Mouse (Mus musculus) skeletal muscle tissue, adult 2 months (tissue): Measurements from ENCODE around the gene Wnt5b.
A peak's percentile ranks its signal among the peaks of the same experiment; 100 is the strongest.

Experiments used
- DNase-seq: peaks from one replicate; pipeline ENCODE4 v3.0.0-alpha.2; 2012; ENCODE audit warnings: low read depth, low spot score

The Wnt5b gene

DNA sequence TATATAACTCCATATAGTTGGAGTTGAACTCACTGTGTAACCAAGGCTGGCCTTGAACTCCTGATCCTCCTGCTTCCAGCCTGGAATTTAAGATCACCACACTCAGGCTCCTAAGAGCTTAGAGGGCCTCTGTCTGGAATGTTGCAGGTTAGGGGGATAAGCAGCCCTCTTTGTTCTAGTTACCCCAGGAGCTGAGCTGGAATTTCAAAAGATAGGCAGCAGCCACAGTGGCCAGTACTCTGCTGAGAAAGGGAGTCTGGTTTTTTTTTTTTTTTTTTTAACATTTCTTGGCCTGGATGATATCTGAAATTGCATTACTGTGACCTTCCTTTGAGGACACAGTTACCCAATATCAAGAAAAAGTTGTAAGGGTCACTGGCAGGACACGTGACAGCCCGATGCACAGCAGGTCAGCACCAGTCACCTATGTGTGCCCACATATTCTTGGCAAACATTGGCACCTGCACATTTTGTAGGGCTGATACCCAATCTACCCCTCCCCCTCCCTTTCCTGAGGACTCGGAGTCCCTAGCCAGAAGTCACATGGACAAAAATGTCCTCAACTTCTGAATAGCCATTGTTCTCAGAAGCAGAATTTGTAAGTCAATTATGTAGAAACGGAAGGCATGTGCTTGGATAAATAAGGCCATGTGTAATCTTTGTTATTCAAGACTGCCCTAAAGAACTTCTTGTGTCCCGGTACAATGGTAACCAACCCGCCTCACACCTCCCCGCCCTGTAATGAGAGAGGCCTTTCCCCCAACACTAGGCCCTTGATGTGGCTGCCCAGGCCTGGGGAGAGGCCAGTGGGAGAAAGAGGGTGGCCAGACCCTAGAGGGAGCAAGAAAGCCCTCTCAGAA lies 125.5 kb downstream of the Wnt5b start:
- peak; percentile 32 for DNase-seq

DNA sequence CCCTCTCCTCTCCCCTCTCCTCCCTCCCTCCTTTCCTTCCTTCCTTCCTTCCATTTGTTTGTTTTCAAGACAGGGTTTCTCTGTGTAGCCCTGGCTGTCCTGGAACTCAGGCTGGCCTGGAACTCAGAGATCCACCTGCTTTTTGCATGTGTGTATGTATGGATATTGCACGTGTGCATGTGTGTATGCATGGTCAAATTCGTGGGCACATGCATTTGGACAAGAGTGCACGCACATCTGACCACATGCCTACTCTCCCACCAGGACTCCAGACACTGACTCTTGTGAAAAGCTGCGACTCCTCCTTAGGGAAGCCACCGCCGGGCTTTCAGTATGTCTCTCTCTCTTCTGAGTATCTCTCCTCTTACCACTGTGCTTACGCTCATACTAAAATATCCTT lies 126.3 kb downstream of the Wnt5b start:
- DNase-seq = no peak

DNA sequence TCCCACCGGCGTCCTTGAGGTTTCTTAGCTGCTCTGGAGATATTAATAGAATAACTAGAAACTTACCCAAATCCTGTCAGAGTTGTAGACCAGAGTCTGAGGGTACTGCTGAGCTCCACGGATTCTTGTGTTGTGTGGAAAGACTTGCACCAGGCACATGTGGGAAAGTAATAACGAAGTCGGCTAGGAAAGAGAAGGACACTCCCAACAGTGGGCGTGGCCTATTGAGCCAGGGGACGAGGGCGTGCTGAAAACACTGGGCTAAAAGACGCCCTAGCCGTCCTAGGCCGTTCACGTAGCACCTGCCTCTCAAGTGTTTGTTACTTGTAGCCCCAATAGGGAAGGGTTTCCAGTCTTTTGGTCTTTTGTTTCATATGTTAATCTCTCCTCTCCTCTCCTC lies 126.8 kb downstream of the Wnt5b start, which contains the start of gene Adipor2:
TSS of gene Adipor2 (minus strand) at position 351 of the 400 bp plus-strand sequence.
- peak; percentile 65 for DNase-seq

DNA sequence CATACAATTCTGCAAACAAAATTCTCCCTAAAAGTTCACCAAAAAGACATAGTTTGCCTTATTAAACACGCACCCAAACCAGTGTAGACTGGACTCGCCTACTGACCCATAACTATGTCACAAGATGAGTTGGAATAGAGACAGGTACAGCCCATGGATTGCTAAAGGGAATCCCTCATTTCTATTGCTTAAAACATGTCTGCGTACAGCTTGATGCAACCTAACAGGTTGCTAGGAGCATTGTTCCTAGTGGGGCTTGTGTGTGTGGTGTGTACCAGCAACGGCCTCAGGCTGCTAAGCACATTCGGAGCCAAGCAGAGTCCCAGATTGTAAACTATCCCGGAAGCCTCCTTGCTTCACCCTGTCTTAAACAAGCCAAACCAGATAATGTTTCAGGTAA lies 127.5 kb downstream of the Wnt5b start:
- DNase-seq = no peak

DNA sequence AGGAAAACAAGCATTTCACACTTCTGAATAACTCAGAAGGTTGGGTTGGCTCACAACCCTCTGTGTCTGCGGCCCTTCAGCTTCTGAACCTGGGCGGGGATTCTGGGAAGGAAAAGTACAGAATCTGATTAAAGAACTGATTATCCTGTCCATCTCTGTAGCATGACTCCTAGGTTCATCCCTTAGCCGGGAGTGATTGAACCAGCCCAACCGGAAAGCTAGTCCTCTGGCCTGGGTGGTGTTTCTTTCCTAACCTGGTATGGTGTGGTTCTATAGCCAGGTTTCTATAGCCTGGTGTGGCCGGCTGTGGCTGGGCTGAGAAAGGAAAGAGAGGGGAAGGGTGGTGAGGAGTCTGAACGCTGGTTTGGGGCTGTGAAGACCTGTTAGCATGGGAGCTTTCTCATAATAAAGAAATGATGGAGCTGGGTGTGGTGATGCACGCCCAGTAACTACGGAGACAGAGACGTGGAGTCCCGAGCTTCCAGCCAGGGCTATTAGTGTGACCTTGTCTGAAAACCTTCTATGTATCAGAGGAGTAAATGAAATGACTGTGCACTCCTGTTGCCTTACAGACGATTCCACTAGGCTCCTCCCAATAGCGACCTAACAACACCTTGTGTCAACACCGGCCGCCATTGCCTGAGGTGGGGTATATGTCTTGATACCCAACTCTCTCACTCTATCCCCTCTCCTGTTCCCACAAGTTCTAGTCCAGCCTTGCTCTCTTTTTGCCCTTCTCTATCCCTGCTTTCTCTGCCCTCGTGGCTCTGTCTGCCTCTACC lies 129.7 kb downstream of the Wnt5b start:
- DNase-seq = no peak

DNA sequence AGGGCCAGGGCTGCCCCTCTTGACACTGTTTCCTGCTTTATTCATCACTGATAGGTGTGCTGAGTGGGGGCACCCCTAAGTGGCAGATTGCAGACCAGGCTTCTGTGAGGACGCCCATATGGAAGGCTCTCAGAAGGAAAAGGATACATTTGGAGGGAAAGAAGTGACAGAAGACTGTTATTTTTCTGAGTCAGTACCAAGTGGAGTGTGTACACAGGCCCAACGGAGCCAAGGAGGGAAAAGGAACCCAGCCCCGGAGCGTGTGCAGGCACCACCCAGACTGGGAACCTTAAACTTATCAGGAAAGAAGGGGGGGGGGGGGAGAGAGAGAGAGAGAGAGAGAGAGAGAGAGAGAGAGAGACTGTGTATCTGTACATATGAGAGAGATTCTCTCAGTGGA lies 131.6 kb downstream of the Wnt5b start:
- DNase-seq = no peak

DNA sequence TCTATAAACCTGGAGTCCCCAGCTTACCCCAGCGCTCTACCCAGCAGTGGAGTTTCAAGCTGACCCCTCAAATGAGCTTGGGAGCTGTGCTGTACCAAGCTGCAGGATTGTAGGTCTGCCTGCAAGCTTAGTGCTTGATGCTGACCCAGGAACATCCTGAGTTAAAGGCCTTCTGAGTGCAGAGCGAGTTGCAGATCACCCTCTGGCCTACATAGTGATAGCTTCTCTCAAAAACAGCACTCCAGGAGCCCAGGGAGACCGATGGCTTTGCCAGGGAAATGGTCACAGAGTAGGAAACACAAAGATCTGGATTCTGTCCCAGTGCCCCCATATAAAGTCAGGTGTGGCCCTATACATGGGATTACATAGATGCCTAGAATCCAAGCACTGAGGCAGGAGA lies 132.6 kb downstream of the Wnt5b start:
- no peak for DNase-seq

DNA sequence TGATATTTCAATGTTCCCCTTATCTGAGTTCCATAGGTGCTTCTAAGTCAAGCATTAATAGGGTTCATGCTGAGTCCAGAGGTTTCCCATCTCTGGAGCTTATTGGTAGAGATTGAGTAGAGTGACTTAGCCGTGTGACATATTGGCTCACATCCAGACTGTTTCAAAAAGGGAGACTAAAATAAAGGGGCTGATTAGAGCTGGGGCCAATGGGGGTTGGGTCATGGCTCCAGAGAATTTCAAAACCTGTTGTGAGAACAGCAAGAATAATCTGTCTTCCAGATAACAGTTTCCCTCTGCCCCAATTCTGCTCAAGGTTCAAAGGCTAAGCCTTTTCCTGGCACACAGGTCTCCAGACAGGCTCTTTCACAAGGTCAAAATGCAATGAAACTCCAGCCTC lies 134.4 kb downstream of the Wnt5b start:
- no peak for DNase-seq

DNA sequence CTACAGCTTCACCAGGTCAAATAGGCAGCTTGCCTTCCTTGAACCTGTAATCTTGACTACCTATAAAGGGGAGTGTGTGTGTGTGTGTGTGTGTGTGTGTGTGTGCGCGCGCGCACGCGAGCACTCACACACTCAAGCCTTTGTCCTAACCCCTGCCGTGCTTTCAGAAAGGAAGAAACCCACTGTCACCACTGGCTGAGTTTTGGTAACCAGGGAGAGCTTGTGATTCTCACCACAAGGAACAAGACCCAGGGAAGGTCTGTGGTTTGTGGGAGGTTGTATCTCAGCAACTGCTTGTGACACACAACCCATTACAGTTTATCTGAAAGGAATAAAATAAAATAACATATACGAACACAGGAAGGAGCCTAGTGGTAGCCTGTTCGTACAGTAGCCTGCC lies 135.6 kb downstream of the Wnt5b start:
- DNase-seq = no peak

DNA sequence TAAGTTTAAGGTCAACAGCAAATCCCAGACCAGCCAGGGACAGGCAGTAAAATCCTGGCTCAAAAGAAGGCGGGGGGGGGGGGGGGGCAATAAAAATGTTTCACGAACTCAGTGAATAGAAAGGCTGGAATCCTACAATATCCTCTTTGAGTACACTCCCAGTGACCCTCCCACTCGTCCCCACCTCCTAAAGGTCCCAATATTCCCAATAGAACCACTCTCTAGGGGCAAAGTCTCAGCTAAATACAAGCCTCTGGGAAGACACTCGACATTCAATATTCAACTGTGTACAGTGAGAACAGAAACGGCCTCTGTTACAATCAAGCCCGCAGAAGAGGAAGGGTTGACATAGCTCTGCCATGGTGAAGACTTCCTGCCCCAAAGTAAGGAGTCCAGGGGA lies 136.3 kb downstream of the Wnt5b start:
- DNase-seq = no peak

DNA sequence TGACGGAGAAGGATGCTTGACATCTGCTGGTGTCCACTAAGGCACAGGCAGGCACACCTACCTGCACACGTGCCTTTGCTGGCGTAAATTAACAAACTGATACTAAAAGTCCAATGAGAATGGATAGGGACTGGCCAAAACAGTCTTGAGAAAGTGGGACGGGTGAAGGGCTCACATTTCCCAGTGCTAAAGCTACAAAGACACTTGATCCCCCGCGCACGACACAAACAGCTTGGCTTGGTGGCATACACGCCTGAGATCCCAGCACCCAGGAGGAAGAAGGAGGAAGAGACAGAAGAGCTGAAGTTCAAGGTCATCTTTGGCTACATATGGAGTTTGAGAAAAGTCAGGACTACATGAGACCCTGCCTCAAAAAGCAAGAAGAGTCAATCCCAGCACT lies 137.6 kb downstream of the Wnt5b start:
- DNase-seq = no peak

DNA sequence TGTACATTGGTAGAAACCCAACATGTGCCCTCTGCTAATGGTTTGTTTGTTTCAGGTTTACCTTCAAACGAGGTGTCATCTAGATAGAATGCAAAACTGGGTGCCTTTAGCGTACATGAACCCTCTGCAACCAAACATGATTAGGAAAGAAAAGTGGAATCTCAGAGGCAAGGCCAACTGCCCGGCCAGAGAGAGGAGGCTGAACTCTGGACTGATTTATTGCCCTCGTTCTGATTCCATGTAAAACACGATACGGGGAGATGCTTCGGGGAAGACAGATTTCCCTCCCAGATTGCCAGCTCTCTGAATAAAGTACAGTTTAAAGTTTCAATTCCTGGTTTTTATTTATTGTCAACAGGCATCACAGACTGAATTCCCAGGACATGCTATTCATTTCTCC lies 138.8 kb downstream of the Wnt5b start:
- DNase-seq = no peak

DNA sequence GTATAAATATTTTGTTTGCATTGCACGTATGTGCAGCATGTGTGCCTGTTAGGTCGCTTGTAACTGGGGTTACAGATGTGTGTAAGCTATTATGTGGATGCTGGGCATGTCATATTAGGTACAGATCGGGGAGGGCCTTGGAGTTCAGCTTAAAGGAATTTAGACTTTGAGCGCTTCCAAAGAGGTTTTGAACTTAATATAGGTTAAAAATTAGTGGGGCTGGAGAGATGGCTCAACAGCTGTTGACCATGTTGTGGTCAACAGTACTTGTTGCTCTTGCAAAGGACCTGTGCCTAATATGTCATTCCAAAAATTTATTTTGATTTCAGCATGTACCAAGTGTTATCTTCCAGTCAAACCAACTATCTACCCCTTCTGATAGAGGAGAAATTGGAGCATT lies 139.3 kb downstream of the Wnt5b start:
- no peak for DNase-seq

DNA sequence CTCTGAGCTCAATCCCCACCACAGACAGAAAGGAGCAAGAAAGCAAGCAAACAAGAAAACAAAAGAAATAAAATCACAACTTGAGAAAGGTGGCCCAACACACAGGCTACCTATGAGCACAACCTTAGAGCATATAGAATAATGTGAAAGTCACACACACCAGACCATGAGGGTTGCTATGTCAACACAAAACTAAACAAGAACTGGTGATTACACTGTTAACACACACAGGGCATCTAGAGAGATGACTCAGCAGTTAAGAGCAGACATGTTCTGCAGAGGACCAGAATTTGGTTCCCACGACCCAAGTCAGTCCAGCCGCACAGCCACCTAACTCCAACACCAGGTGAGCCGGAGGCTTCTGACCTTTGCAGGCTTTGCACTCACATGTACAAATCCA lies 141.2 kb downstream of the Wnt5b start:
- no peak for DNase-seq

DNA sequence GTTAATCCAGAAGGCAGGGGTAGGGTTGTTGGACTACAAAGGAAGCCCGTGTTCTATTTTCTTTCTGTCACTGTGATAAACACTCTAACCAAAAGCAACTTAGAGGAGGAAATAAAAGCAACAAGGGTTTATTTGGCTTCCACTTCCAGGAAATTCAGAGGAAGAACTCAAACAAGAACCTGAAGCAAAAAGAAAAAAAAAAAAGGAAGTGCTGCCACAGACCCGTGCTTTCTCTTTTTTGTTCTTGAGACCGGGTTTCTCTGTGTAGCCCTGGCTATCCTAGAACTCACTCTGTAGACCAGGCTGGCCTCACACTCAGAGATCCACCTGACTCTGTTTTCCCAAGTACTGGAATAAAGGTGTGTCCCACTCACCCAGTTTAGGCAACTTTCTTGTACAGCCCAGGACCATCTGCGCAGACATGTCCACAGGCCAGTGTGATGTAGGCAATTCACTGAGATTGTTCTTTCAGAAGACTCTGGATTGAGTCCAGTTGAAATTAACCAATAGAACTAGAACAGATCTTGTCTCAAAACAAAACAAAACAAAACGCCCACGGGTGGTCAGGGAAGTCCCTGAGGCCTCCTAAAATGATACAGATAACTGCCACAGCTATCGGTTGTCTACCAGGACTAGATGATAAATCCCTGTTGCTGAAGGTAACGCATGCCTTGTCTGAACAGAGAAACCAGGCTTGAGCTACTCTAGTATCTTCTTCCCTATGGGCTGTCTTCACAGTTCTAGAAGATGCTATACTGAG lies 142.4 kb downstream of the Wnt5b start:
- no peak for DNase-seq

DNA sequence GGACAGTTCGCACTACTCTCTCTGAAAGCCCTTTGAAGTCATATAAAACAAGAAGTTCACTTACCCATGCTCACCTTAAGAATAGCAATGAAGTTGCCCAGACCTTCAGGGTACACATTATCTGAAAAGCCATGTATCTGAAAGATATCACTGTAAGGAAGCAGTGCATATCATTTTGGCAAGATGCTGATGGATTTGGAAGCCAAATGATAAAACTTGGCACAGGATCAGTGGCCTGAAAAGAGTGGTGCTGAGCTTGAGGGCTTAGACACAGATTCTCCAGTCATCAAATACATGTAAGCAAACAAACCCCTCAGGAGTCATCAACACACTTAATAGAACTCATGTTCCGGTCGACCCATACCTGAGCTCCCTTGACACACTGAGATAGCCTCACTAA lies 143.5 kb downstream of the Wnt5b start:
- DNase-seq = no peak

DNA sequence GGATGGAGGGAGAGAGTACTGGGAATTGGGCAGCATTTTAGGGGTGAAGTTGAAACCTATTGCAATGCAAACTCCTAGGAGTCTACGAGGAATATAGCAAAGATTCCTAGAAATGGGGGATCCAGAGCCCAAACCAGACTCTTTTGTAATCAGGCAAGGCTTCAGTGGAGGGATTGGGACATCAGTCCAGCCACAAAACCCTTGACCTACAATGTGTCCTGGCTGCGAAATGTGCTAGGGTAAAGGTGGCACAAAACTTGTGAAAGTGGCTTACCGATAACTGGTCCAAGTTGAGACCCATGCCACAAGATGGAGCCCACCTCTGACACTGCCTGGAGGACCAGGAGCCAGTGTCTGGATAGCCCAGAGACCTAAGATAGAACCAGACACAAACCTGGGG lies 144.8 kb downstream of the Wnt5b start:
- DNase-seq = no peak

DNA sequence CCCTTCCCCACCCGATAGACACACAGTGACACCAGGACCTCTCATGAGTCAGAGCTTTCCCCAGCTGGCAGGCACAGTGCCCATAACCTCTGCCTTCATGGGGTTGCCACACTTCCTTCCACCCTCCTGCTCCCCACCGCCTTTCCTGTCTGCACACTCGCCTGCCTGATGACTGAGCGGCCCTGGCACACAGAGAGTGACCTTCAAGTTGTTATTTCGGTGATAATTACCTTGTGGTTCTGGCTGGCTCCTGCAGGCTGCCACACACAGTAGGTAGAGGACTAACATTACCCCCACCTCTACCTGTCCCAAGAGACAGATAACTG lies 147.9 kb downstream of the Wnt5b start:
- DNase-seq = peak; percentile 81

DNA sequence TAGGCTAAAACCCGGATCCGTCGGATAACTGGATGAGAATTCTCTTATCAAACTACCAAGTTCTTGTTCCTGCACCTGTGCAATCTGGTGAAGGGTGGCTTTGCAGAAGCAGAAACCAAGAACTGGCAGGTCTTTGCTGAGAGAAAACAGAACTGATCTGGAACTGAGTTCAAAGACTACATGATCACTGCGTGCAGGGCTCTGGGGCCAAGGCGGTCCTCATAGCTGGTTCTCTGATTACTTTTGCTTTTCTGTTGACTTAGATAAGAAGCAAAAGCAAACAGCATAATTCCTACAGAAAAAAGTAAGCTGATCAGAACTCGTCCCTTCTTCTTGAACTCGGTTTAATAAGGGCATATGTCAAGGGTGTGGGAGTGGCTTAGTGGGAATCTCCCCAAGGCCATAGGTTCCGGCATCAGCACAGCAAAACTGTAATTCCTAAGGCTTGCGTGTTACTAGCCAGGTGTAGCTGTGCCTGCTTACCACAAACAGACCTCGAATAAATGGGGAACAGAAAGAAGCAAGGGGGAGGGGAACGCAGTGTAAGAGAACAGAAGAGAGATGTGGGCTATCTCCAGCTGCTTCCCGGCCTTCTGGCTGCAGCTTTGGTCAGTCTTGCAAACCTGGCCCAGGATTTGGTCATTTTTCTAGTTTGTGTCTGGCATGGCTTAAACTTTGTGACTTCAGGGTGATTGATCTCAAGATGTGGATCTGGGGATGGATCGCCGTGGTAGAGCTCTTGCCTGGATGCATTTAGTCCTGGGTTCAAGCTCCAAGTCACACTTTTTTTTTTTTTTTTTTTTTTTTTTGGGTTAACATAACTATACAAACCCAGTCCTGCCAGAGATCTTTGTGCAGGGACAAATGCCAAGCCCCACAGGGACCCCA lies 148.5 kb downstream of the Wnt5b start:
- DNase-seq = no peak

DNA sequence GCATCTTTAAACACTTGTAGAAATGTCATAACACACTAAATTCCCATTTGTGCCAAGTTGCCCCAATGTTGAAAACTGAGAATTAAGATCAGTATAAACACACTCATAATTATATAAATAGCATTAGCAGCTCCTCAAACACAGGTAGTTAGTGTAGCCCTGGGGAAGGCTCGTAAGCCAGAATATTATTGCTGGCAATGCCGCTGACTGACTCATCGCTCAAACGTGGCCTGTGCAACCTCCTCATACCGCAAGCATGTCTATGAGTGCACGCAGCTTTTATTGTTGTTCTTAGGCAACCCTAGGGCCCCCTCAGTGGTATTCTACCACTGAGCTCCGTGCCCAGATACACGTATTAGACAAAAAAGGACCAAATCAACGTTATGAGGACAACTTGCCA lies 151.3 kb downstream of the Wnt5b start:
- DNase-seq = no peak

DNA sequence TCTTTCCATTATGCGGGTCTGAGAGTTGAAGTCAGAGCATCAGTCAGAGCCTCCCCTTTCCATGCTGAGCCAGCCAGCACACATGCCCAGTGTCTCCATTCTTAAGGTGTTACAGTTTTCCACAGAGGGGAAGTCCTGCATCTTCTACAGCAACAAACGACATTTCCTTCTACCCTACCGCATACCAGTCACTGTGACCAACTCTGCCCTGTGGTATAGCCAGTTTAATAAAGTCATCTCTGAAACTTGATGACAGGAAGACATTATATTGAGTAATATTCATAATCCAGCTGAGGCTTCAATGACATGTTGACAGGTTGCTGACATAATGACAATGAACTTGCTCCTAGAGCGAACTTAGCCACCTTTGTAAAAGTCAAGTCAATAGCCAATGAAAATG lies 153.4 kb downstream of the Wnt5b start:
- DNase-seq = no peak
